Mouse (Mus musculus): Measurements from ENCODE around the gene Gm42715. TPM values are rescaled to one million over a fixed set of nuclear protein-coding genes. Genes with fewer than 3 reads are reported as not detected.

Gm42715 gene
- polyA plus RNA-seq (2012) = 20.8 and 23.3 TPM in 2 replicates

- TF ChIP-seq GATA1 (IDR thresholded peaks at IDR 0.05; ENCODE audit: low read length) = no peak
These were observed at the start of gene Gm42715 for GRCm38 (mm10) chr7:127519284-127519683. Gene Gm42715 (plus strand): TSS chr7:127519584.

- TF ChIP-seq GATA1 (IDR thresholded peaks at IDR 0.05; ENCODE audit: low read length) = no peak
These were observed 49.2 kb upstream of the Gm42715 start for GRCm38 (mm10) chr7:127470011-127470715.

- no peak for TF ChIP-seq GATA1 (IDR thresholded peaks at IDR 0.05; ENCODE audit: low read length)
These were observed 48.4 kb upstream of the Gm42715 start for GRCm38 (mm10) chr7:127470743-127471645.

GRCm38 (mm10) chr7:127471646-127472010, 47.8 kb upstream of the Gm42715 start:
- no peak for TF ChIP-seq GATA1 (IDR thresholded peaks at IDR 0.05; ENCODE audit: low read length)

- no peak for TF ChIP-seq GATA1 (IDR thresholded peaks at IDR 0.05; ENCODE audit: low read length)
These were observed 47.3 kb upstream of the Gm42715 start for GRCm38 (mm10) chr7:127472060-127472459.

- TF ChIP-seq GATA1 (IDR thresholded peaks at IDR 0.05; ENCODE audit: low read length) = no peak
These were observed 45.7 kb upstream of the Gm42715 start for GRCm38 (mm10) chr7:127473705-127474104.

- no peak for TF ChIP-seq GATA1 (IDR thresholded peaks at IDR 0.05; ENCODE audit: low read length)
These were observed 44.9 kb upstream of the Gm42715 start for GRCm38 (mm10) chr7:127474378-127475070.

- no peak for TF ChIP-seq GATA1 (IDR thresholded peaks at IDR 0.05; ENCODE audit: low read length)
These were observed 44.1 kb upstream of the Gm42715 start for GRCm38 (mm10) chr7:127475186-127475740.

- TF ChIP-seq GATA1 (IDR thresholded peaks at IDR 0.05; ENCODE audit: low read length) = no peak
These were observed 43.0 kb upstream of the Gm42715 start for GRCm38 (mm10) chr7:127476336-127476735.

- TF ChIP-seq GATA1 (IDR thresholded peaks at IDR 0.05; ENCODE audit: low read length) = no peak
These were observed 42.5 kb upstream of the Gm42715 start for GRCm38 (mm10) chr7:127476855-127477254.

GRCm38 (mm10) chr7:127477687-127478634, 41.4 kb upstream of the Gm42715 start:
- no peak for TF ChIP-seq GATA1 (IDR thresholded peaks at IDR 0.05; ENCODE audit: low read length)

GRCm38 (mm10) chr7:127478635-127479317, 40.6 kb upstream of the Gm42715 start, which contains the start of gene Fbrs:
Gene Fbrs (plus strand): TSS chr7:127479199.
- TF ChIP-seq GATA1 (IDR thresholded peaks at IDR 0.05; ENCODE audit: low read length) = no peak

GRCm38 (mm10) chr7:127479318-127480225, 39.8 kb upstream of the Gm42715 start:
- TF ChIP-seq GATA1 (IDR thresholded peaks at IDR 0.05; ENCODE audit: low read length) = no peak

All from G1E-ER4 (cell line).